Mouse (Mus musculus): Measurements from ENCODE around the gene Mical3. TPM values are rescaled to one million over a fixed set of nuclear protein-coding genes. Genes with fewer than 3 reads are reported as not detected.
A peak's percentile ranks its signal among the peaks of the same experiment; 100 is the strongest.
"Not testable (repeated sequence)": the region's sequence is repeated elsewhere in the genome, so short reads cannot be mapped to it uniquely, and the experiment has no call there.

Gene Mical3
- polyA plus RNA-seq, 1 experiment = 10.3 TPM

- H3K4me3 ChIP-seq (ENCODE audit: insufficient read depth, poor library complexity, severe bottlenecking) = no peak overlapping the region
- TF ChIP-seq USF1 (IDR thresholded peaks at IDR 0.05; ENCODE audit: low read depth) = no peak
- TF ChIP-seq MYOG (IDR thresholded peaks at IDR 0.05; ENCODE audit: control insufficient read depth, extremely low read depth, insufficient read length) = no peak
- no peak for TF ChIP-seq FOSL1 (IDR thresholded peaks at IDR 0.05; ENCODE audit: insufficient read depth, low read length, poor library complexity, severe bottlenecking)
- no peak for TF ChIP-seq CTCF (IDR thresholded peaks at IDR 0.05; ENCODE audit: control insufficient read depth, insufficient read depth, insufficient read length)
- TF ChIP-seq CEBPB (IDR thresholded peaks at IDR 0.05; ENCODE audit: low read depth) = no peak
- TF ChIP-seq MAX (IDR thresholded peaks at IDR 0.05) = no peak
- TF ChIP-seq MYOD1 (IDR thresholded peaks at IDR 0.05; ENCODE audit: control insufficient read depth, insufficient read length, low read depth) = no peak
- no peak overlapping the region for H3ac ChIP-seq (ENCODE audit: control insufficient read depth, insufficient read length, low read depth)
- no peaks in the 10 kb centered on the region for H3K36me3 ChIP-seq (ENCODE audit: control insufficient read depth, insufficient read depth)
- no peaks in the 10 kb centered on the region for H3K79me3 ChIP-seq (ENCODE audit: low read depth)
- H3K27me3 ChIP-seq (ENCODE audit: control insufficient read depth, insufficient read depth, insufficient read length) = no peaks in the 10 kb centered on the region
- no peaks in the 10 kb centered on the region for H3K79me2 ChIP-seq (ENCODE audit: control insufficient read depth, insufficient read depth)
Measured at GRCm38 (mm10) chr6:120930450-120931306, 200.1 kb downstream of the Mical3 start.

DNA sequence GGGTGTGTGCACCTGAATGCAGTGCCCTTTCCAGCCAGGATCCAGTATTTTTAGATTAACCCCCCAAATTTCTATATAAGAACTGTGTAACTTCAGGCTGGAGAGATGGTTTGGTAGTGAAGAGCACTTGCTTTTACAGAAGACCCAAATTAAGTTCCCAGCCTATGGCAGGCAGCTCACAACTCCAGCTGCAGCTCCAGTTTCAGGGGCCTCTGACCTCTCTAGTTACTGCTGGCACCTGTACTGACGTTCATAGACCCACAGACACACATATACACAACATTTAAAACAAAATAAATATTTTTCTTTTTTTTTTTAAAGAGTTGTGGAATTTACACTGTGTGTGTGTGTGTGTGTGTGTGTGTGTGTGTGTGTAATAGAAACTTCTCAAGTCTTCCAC, 201.4 kb downstream of the Mical3 start:
- no peaks in the 10 kb centered on the region for H3K79me3 ChIP-seq (ENCODE audit: low read depth)
- H3K79me2 ChIP-seq (ENCODE audit: control insufficient read depth, insufficient read depth) = no peaks in the 10 kb centered on the region
- no peak overlapping the region for H3K4me3 ChIP-seq (ENCODE audit: insufficient read depth, poor library complexity, severe bottlenecking)

GRCm38 (mm10) chr6:120927765-120928164, 203.0 kb downstream of the Mical3 start:
- Histone ChIP-seq H3K79me2 (ENCODE audit: control insufficient read depth, insufficient read depth) (no peaks in the 10 kb centered on the region), H3K27me3 (ENCODE audit: control insufficient read depth, insufficient read depth, insufficient read length) (no peaks in the 10 kb centered on the region), H3K4me3 (ENCODE audit: insufficient read depth, poor library complexity, severe bottlenecking) (no peak overlapping the region), H3ac (ENCODE audit: control insufficient read depth, insufficient read length, low read depth) (no peak overlapping the region), H3K36me3 (ENCODE audit: control insufficient read depth, insufficient read depth) (no peaks in the 10 kb centered on the region), H3K79me3 (ENCODE audit: low read depth) (no peaks in the 10 kb centered on the region)
- TF ChIP-seq MYOG (IDR thresholded peaks at IDR 0.05; ENCODE audit: control insufficient read depth, extremely low read depth, insufficient read length) (no peak), FOSL1 (IDR thresholded peaks at IDR 0.05; ENCODE audit: insufficient read depth, low read length, poor library complexity, severe bottlenecking) (no peak), MYOD1 (IDR thresholded peaks at IDR 0.05; ENCODE audit: control insufficient read depth, insufficient read length, low read depth) (peak; percentile 3), USF1 (IDR thresholded peaks at IDR 0.05; ENCODE audit: low read depth) (peak; percentile 85), MAX (IDR thresholded peaks at IDR 0.05) (no peak)

More for the DNA sequence above, 201.4 kb downstream of the Mical3 start:
- H3ac ChIP-seq (ENCODE audit: control insufficient read depth, insufficient read length, low read depth) = no peak overlapping the region
- no peak for TF ChIP-seq MYOD1 (IDR thresholded peaks at IDR 0.05; ENCODE audit: control insufficient read depth, insufficient read length, low read depth)
- H3K27me3 ChIP-seq (ENCODE audit: control insufficient read depth, insufficient read depth, insufficient read length) = no peaks in the 10 kb centered on the region
- no peaks in the 10 kb centered on the region for H3K36me3 ChIP-seq (ENCODE audit: control insufficient read depth, insufficient read depth)

- no peak for TF ChIP-seq MAX (IDR thresholded peaks at IDR 0.05)
- TF ChIP-seq CTCF (IDR thresholded peaks at IDR 0.05; ENCODE audit: control insufficient read depth, insufficient read depth, insufficient read length) = no peak
- TF ChIP-seq USF1 (IDR thresholded peaks at IDR 0.05; ENCODE audit: low read depth) = no peak
- no peak for TF ChIP-seq MYOD1 (IDR thresholded peaks at IDR 0.05; ENCODE audit: control insufficient read depth, insufficient read length, low read depth)
- no peak for TF ChIP-seq FOSL1 (IDR thresholded peaks at IDR 0.05; ENCODE audit: insufficient read depth, low read length, poor library complexity, severe bottlenecking)
- TF ChIP-seq CEBPB (IDR thresholded peaks at IDR 0.05; ENCODE audit: low read depth) = no peak
- no peak for TF ChIP-seq MYOG (IDR thresholded peaks at IDR 0.05; ENCODE audit: control insufficient read depth, extremely low read depth, insufficient read length)
- Histone ChIP-seq H3K36me3 (ENCODE audit: control insufficient read depth, insufficient read depth) (no peaks in the 10 kb centered on the region), H3K4me3 (ENCODE audit: insufficient read depth, poor library complexity, severe bottlenecking) (no peak overlapping the region), H3K27me3 (ENCODE audit: control insufficient read depth, insufficient read depth, insufficient read length) (no peaks in the 10 kb centered on the region), H3K79me3 (ENCODE audit: low read depth) (no peaks in the 10 kb centered on the region), H3K79me2 (ENCODE audit: control insufficient read depth, insufficient read depth) (no peaks in the 10 kb centered on the region), H3ac (ENCODE audit: control insufficient read depth, insufficient read length, low read depth) (no peak overlapping the region)
Measured at GRCm38 (mm10) chr6:120926880-120927279, 203.9 kb downstream of the Mical3 start.

DNA sequence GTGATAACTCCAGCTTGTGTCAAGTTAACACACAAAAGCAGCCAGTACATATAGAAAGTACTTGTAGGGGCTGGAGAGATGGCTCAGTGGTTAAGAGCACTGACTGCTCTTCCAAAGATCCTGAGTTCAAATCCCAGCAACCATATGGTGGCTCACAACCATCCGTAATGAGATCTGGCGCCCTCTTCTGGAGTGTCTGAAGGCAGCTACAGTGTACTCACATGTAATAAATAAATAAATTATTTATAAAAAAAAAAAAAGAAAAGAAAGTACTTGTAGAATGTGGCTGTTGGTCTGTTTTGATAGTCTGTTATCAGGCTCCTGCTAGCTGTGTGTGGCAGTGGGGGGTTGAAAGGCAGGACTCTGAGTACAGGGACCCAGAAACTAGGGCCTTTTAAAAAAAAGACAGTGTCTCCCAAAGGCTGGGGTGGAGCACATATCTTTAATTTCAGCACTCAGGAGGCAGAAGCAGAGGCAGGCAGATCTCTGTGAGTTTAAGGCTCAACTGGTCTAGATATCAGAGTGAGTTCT, 205.9 kb downstream of the Mical3 start:
- H3K4me3 ChIP-seq (ENCODE audit: insufficient read depth, poor library complexity, severe bottlenecking); H3K27me3 ChIP-seq (ENCODE audit: control insufficient read depth, insufficient read depth, insufficient read length); H3K36me3 ChIP-seq (ENCODE audit: control insufficient read depth, insufficient read depth); H3K79me3 ChIP-seq (ENCODE audit: low read depth); H3K79me2 ChIP-seq (ENCODE audit: control insufficient read depth, insufficient read depth); H3ac ChIP-seq (ENCODE audit: control insufficient read depth, insufficient read length, low read depth): not testable (repeated sequence)

- H3K79me2 ChIP-seq (ENCODE audit: control insufficient read depth, insufficient read depth) = peaks cover 35% of the 10 kb centered on the region
- TF ChIP-seq MYOG (IDR thresholded peaks at IDR 0.05; ENCODE audit: control insufficient read depth, extremely low read depth, insufficient read length) (no peak), CEBPB (IDR thresholded peaks at IDR 0.05; ENCODE audit: low read depth) (no peak), FOSL1 (IDR thresholded peaks at IDR 0.05; ENCODE audit: insufficient read depth, low read length, poor library complexity, severe bottlenecking) (no peak), CTCF (IDR thresholded peaks at IDR 0.05; ENCODE audit: control insufficient read depth, insufficient read depth, insufficient read length) (no peak), USF1 (IDR thresholded peaks at IDR 0.05; ENCODE audit: low read depth) (no peak), MYOD1 (IDR thresholded peaks at IDR 0.05; ENCODE audit: control insufficient read depth, insufficient read length, low read depth) (no peak), MAX (IDR thresholded peaks at IDR 0.05) (no peak)
- H3K36me3 ChIP-seq (ENCODE audit: control insufficient read depth, insufficient read depth) = peaks cover 11% of the 10 kb centered on the region
- H3K4me3 ChIP-seq (ENCODE audit: insufficient read depth, poor library complexity, severe bottlenecking) = no peak overlapping the region
- H3ac ChIP-seq (ENCODE audit: control insufficient read depth, insufficient read length, low read depth) = no peak overlapping the region
- H3K79me3 ChIP-seq (ENCODE audit: low read depth) = peaks cover 30% of the 10 kb centered on the region
- H3K27me3 ChIP-seq (ENCODE audit: control insufficient read depth, insufficient read depth, insufficient read length) = no peaks in the 10 kb centered on the region
Measured at GRCm38 (mm10) chr6:120917975-120918374, 212.8 kb downstream of the Mical3 start.

DNA sequence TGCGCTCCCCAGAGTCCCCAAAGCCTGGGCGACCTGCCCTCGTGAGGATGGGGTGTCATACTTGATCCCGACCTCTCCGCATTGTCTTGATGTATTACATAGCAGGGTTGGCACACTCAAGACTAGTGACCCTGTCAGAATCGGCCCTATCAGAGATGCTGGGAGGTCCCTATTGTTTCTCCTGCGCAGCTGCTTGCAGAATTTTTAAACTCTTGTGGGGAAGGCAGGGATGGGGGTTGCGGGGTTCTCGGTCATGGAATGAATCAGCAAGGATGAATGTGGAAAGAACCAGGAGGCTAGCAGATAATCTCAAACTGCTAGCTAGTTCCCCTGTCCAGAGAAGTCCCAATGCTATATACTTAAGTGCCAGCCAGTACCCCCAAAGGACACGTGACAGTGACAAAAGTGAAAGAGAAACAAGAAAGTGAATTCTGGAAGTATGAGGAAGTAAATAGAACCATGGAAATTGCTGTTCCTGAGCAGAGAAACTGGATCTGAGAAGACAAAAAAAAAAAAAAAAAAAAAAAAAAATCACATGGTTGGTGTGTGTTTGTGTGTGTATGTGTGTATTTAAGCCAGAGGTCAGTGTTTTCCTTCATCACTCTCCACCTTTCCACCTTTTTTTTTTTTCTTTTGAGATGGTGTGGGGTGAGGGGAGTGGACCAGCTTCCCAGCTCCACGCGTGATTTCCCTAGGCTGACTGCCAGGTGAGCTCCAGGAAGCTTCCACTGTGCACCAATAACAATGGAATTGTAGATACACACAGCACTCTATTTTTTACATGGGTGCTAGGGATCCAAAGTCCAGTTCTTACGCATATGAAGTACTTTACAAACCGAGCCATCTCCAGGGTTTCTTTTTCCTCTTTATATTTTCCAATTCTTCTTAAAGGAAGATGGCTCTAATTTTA, 213.6 kb downstream of the Mical3 start:
- H3K79me2 ChIP-seq (ENCODE audit: control insufficient read depth, insufficient read depth) = peaks cover 42% of the 10 kb centered on the region
- peaks cover 14% of the 10 kb centered on the region for H3K36me3 ChIP-seq (ENCODE audit: control insufficient read depth, insufficient read depth)
- peaks cover 37% of the 10 kb centered on the region for H3K79me3 ChIP-seq (ENCODE audit: low read depth)
- H3K27me3 ChIP-seq (ENCODE audit: control insufficient read depth, insufficient read depth, insufficient read length) = not testable (repeated sequence)
- H3ac ChIP-seq (ENCODE audit: control insufficient read depth, insufficient read length, low read depth) = peak overlapping the region; percentile 20
- H3K4me3 ChIP-seq (ENCODE audit: insufficient read depth, poor library complexity, severe bottlenecking) = peak overlapping the region; percentile 82

Data from C2C12 (cell line).